Mouse (Mus musculus) CH12.LX (cell line): ENCODE results near the gene Xrra1.

Experiments
- CHD2 ChIP-seq: IDR thresholded peaks from 2 replicates; pipeline ENCODE4 v1.6.1; 2011; ENCODE audit warnings: low read length, improper control_type of control experiment
- CTCF ChIP-seq, 2 experiments: IDR thresholded peaks in 1 of 2; conservative IDR thresholded peaks in 1 of 2; 2 replicates each; pipeline ENCODE4 v1.5.1; 2011 to 2012; ENCODE audit warnings: low read depth in 2 of 2, low read length in 2 of 2, improper control_type of control experiment in 1 of 2, inconsistent platforms in 1 of 2, mild to moderate bottlenecking in 1 of 2, moderate library complexity in 1 of 2
- ELF1 ChIP-seq: IDR thresholded peaks from 2 replicates; pipeline ENCODE4 v1.6.1; 2014; ENCODE audit warnings: low read depth, mild to moderate bottlenecking, inconsistent platforms, low read length, improper control_type of control experiment
- ETS1 ChIP-seq: conservative IDR thresholded peaks from 2 replicates; pipeline ENCODE4 v1.6.1; 2012; ENCODE audit warnings: low read depth, mild to moderate bottlenecking, inconsistent platforms, low read length, improper control_type of control experiment, moderate library complexity
- MYC ChIP-seq: IDR thresholded peaks from 2 replicates; pipeline ENCODE4 v1.6.1; 2011; ENCODE audit warnings: low read depth, mild to moderate bottlenecking, improper control_type of control experiment, low read length
- POLR2A ChIP-seq: IDR thresholded peaks from 2 replicates; pipeline ENCODE4 v1.6.1; 2011; ENCODE audit warnings: low read depth, mild to moderate bottlenecking, improper control_type of control experiment, low read length
- POLR2AphosphoS2 ChIP-seq: IDR thresholded peaks from 2 replicates; pipeline ENCODE4 v1.6.1; 2011; ENCODE audit warnings: low read depth, low read length, improper control_type of control experiment
- TBP ChIP-seq: conservative IDR thresholded peaks from 2 replicates; pipeline ENCODE4 v1.6.1; 2011; ENCODE audit warnings: low read depth, low read length, improper control_type of control experiment
- TCF12 ChIP-seq: IDR thresholded peaks from 2 replicates; pipeline ENCODE4 v1.6.1; 2014; ENCODE audit warnings: low read depth, mild to moderate bottlenecking, inconsistent platforms, low read length, improper control_type of control experiment
- UBTF ChIP-seq: IDR thresholded peaks from 2 replicates; pipeline ENCODE4 v1.6.1; 2012; ENCODE audit warnings: low read depth, mild to moderate bottlenecking, inconsistent platforms, low read length, improper control_type of control experiment, moderate library complexity
- ZC3H11A ChIP-seq: IDR thresholded peaks from 2 replicates; pipeline ENCODE4 v1.6.1; 2012; ENCODE audit warnings: low read depth, mild to moderate bottlenecking, inconsistent platforms, low read length, improper control_type of control experiment

GRCm38 (mm10) chr7:99954212-99954611 lies 95.3 kb downstream of the Xrra1 start:
- TF ChIP-seq POLR2A = no peak
- TF ChIP-seq POLR2AphosphoS2 = no peak
- no peak for TF ChIP-seq CTCF (conservative IDR thresholded peaks at IDR 0.05 in 1 of 2, IDR thresholded peaks at IDR 0.05 in 1 of 2; ENCODE audit: low read depth in 2 of 2, low read length in 2 of 2)
- no peak for TF ChIP-seq CHD2
- TF ChIP-seq ETS1 = no peak
- no peak for TF ChIP-seq ZC3H11A
- TF ChIP-seq TBP = no peak
- TF ChIP-seq MYC = no peak
- no peak for TF ChIP-seq ELF1
- TF ChIP-seq TCF12 = no peak
- no peak for TF ChIP-seq UBTF
